Mouse (Mus musculus): ENCODE results near the gene Cp.
"Not testable (repeated sequence)": the region's sequence is repeated elsewhere in the genome, so short reads cannot be mapped to it uniquely, and the experiment has no call there.

DNA sequence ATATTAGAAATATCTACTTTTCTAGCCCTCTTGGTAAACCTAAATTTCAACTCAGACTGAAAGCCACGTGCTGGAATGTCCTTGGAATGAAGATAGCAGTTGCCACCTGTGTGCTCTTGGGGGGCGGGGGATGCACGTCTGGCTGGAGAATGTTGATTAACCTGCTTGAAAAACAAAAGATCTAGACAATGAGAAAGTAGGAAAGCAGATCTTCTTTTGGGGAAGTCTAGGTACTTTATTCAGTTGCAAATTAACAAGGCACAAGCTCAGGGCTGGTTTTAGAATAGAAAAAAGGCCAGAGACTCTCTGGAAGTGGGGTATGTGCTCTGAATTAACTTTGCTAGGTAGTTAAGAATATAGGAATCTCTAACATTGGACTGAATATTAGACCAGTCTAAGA is 87.9 kb downstream of the Cp start:
- TF ChIP-seq CTCF (IDR thresholded peaks at IDR 0.05; ENCODE audit: low read depth, low read length); POLR2A (IDR thresholded peaks at IDR 0.05; ENCODE audit: insufficient read depth, low read length): not testable (repeated sequence)
